Mouse (Mus musculus): ENCODE results near the gene Mrto4.

The Mrto4 gene

GRCm38 (mm10) chr4:139338145-139338544 is 14.2 kb downstream of the Mrto4 start:
- DNase-seq, result no peak

- DNase-seq, result peak; percentile 67 to 78
Observed at GRCm38 (mm10) chr4:139336822-139337483, 15.4 kb downstream of the Mrto4 start.

- DNase-seq, result no peak
Observed at GRCm38 (mm10) chr4:139335507-139335906, 16.9 kb downstream of the Mrto4 start.

- no peak for DNase-seq
Observed at GRCm38 (mm10) chr4:139334631-139335295, 17.6 kb downstream of the Mrto4 start.

- peak; percentile 35 to 48 for DNase-seq
Observed at GRCm38 (mm10) chr4:139330605-139331004, 21.8 kb downstream of the Mrto4 start.

- DNase-seq, result no peak
Observed at GRCm38 (mm10) chr4:139319740-139320139, 32.6 kb downstream of the Mrto4 start.

- DNase-seq, result no peak
Observed at GRCm38 (mm10) chr4:139318449-139318848, 33.9 kb downstream of the Mrto4 start.

GRCm38 (mm10) chr4:139312632-139313031 is 39.7 kb downstream of the Mrto4 start:
- peak; percentile 31 to 48 for DNase-seq

- no peak for DNase-seq
Observed at GRCm38 (mm10) chr4:139311707-139312106, 40.7 kb downstream of the Mrto4 start.

GRCm38 (mm10) chr4:139310899-139311701 is 41.3 kb downstream of the Mrto4 start:
- no peak for DNase-seq

- peak; percentile 97 to 100 for DNase-seq
Observed at GRCm38 (mm10) chr4:139310171-139310898, 42.0 kb downstream of the Mrto4 start, which contains the start of the genes Pqlc2 and Akr7a5. Gene Pqlc2, minus strand, starts transcription at chr4:139310708. Gene Akr7a5, plus strand, starts transcription at chr4:139310744.

GRCm38 (mm10) chr4:139309651-139310050 is 42.7 kb downstream of the Mrto4 start:
- peak in 1 of 2 experiments; percentile 22 for DNase-seq

GRCm38 (mm10) chr4:139307916-139308315 is 44.5 kb downstream of the Mrto4 start:
- no peak for DNase-seq

GRCm38 (mm10) chr4:139305521-139305920 is 46.9 kb downstream of the Mrto4 start:
- DNase-seq, result no peak

GRCm38 (mm10) chr4:139302241-139302640 is 50.1 kb downstream of the Mrto4 start:
- no peak for DNase-seq

GRCm38 (mm10) chr4:139301780-139302179 is 50.6 kb downstream of the Mrto4 start:
- DNase-seq, result no peak

- DNase-seq, result peak in 1 of 2 experiments; percentile 26
Observed at GRCm38 (mm10) chr4:139298671-139299366, 53.6 kb downstream of the Mrto4 start.

- DNase-seq, result peak; percentile 96 to 97
Observed at GRCm38 (mm10) chr4:139297566-139297965, 54.8 kb downstream of the Mrto4 start.
